Mouse (Mus musculus): ENCODE data around the gene Crlf3. TPM values are rescaled to one million over a fixed set of nuclear protein-coding genes. Genes with fewer than 3 reads are reported as not detected.

Crlf3 gene
- 10 to 100 TPM; 12.2 to 13.1 TPM for total RNA-seq (2021)

GRCm38 (mm10) chr11:80080826-80081728, at the start of gene Crlf3:
TSS of gene Crlf3 (minus strand) at chr11:80080991.
- DNase-seq (ENCODE audit: extremely low spot score in 1 of 2, low spot score in 2 of 2) = peak; percentile 78 to 96
- intact Hi-C loops (cut with DNase I) = no loop called here

- DNase-seq (ENCODE audit: extremely low spot score in 1 of 2, low spot score in 2 of 2) = peak in 1 of 2 experiments; percentile 39
- intact Hi-C loops (cut with DNase I) = no loop called here
Observed at GRCm38 (mm10) chr11:80116411-80116810, 35.6 kb upstream of the Crlf3 start.

GRCm38 (mm10) chr11:80104407-80104806, 23.6 kb upstream of the Crlf3 start:
- no peak for DNase-seq (ENCODE audit: extremely low spot score in 1 of 2, low spot score in 2 of 2)
- intact Hi-C loops (cut with DNase I) = loop anchor here (5.0 kb wide), 1 partner anchor 33 kb away; no protein-coding TSS in a partner anchor

- intact Hi-C loops (cut with DNase I) = loop anchor here (5.0 kb wide), 1 partner anchor 36 kb away; no protein-coding TSS in a partner anchor
- DNase-seq (ENCODE audit: extremely low spot score in 1 of 2, low spot score in 2 of 2) = no peak
Observed at GRCm38 (mm10) chr11:80101298-80101697, 20.5 kb upstream of the Crlf3 start.

- DNase-seq (ENCODE audit: extremely low spot score in 1 of 2, low spot score in 2 of 2) = no peak
- intact Hi-C loops (cut with DNase I) = no loop called here
Observed at GRCm38 (mm10) chr11:80098444-80099056, 17.8 kb upstream of the Crlf3 start.

- DNase-seq (ENCODE audit: extremely low spot score in 1 of 2, low spot score in 2 of 2) = no peak
- intact Hi-C loops (cut with DNase I) = no loop called here
Observed at GRCm38 (mm10) chr11:80090555-80091164, 9.9 kb upstream of the Crlf3 start.

- no peak for DNase-seq (ENCODE audit: extremely low spot score in 1 of 2, low spot score in 2 of 2)
- intact Hi-C loops (cut with DNase I) = no loop called here
Observed at GRCm38 (mm10) chr11:80089817-80090214, 9.0 kb upstream of the Crlf3 start.

GRCm38 (mm10) chr11:80088917-80089816, 8.4 kb upstream of the Crlf3 start, which contains the start of gene Atad5:
TSS of gene Atad5 (plus strand) at chr11:80089400.
- peak; percentile 89 to 95 for DNase-seq (ENCODE audit: extremely low spot score in 1 of 2, low spot score in 2 of 2)
- intact Hi-C loops (cut with DNase I) = no loop called here

GRCm38 (mm10) chr11:80086844-80087243, 6.1 kb upstream of the Crlf3 start:
- peak; percentile 66 to 86 for DNase-seq (ENCODE audit: extremely low spot score in 1 of 2, low spot score in 2 of 2)
- intact Hi-C loops (cut with DNase I) = no loop called here

- DNase-seq (ENCODE audit: extremely low spot score in 1 of 2, low spot score in 2 of 2) = no peak
- intact Hi-C loops (cut with DNase I) = no loop called here
Observed at GRCm38 (mm10) chr11:80085356-80086055, 4.7 kb upstream of the Crlf3 start.

GRCm38 (mm10) chr11:80081786-80082319, 1.1 kb upstream of the Crlf3 start:
- intact Hi-C loops (cut with DNase I) = no loop called here
- no peak for DNase-seq (ENCODE audit: extremely low spot score in 1 of 2, low spot score in 2 of 2)

- DNase-seq (ENCODE audit: extremely low spot score in 1 of 2, low spot score in 2 of 2) = no peak
- intact Hi-C loops (cut with DNase I) = no loop called here
Observed at GRCm38 (mm10) chr11:80080381-80080825, 388 bp downstream of the Crlf3 start.

GRCm38 (mm10) chr11:80079751-80080150, 1.0 kb downstream of the Crlf3 start:
- no peak for DNase-seq (ENCODE audit: extremely low spot score in 1 of 2, low spot score in 2 of 2)
- intact Hi-C loops (cut with DNase I) = no loop called here

- DNase-seq (ENCODE audit: extremely low spot score in 1 of 2, low spot score in 2 of 2) = no peak
- intact Hi-C loops (cut with DNase I) = no loop called here
Observed at GRCm38 (mm10) chr11:80078831-80079230, 2.0 kb downstream of the Crlf3 start.

GRCm38 (mm10) chr11:80077784-80078545, 2.8 kb downstream of the Crlf3 start:
- DNase-seq (ENCODE audit: extremely low spot score in 1 of 2, low spot score in 2 of 2) = no peak
- intact Hi-C loops (cut with DNase I) = no loop called here

GRCm38 (mm10) chr11:80075608-80076277, 5.0 kb downstream of the Crlf3 start:
- intact Hi-C loops (cut with DNase I) = no loop called here
- DNase-seq (ENCODE audit: extremely low spot score in 1 of 2, low spot score in 2 of 2) = no peak
